Mouse (Mus musculus): Measurements from ENCODE around the gene Prss29. TPM values are rescaled to one million over a fixed set of nuclear protein-coding genes. Genes with fewer than 3 reads are reported as not detected.

Gene Prss29
- not detected for polyA plus RNA-seq (2017; shearing (Covaris generic))

DNA sequence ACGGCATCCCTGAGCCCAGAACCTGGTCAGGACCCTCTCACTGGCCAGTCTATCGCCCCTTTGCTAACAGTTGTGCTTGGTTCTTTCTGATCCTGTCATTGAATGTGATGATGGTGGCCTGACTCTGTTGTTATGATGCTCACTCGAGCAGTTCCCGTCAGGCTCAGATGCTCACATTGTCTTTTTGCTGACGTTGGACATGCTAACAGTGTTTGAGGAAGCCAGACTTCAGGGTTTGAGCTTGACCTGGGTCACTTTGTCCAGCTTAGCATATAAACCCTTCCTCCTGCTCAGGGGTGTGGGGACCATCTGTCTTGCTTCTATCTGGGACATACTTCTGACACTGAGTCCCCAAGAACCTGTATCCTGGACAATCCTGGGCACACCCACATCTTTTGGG, at the start of gene Prss29:
Prss29 (plus strand) TSS at position 301 of the 400 bp plus-strand sequence.
- no peak for ATAC-seq

DNA sequence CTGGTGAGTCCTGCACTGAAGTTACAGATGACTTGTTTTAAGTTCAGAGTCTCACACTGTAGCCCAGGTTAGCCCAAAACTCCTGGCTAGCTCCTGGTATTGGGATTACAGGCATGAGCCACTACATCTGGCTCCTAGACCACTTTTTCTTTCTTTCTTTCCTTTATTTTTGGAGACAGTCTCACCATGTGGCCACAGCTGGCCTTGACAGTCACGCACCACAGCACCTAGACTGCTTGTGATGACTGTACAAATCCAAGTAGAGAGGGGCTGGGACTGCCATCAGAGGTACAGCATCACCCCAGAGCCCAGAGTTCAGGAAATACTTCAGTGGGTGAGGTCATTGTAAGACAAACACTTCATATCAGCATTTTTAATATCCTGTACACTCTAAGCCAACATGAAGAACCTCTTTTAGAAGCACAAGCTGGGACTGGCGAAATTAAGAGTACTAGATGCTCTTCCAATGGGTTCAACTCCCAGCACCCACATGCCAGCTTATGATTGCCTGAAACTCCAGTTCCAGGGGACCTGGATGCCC, 47.6 kb upstream of the Prss29 start:
- ATAC-seq: no peak

DNA sequence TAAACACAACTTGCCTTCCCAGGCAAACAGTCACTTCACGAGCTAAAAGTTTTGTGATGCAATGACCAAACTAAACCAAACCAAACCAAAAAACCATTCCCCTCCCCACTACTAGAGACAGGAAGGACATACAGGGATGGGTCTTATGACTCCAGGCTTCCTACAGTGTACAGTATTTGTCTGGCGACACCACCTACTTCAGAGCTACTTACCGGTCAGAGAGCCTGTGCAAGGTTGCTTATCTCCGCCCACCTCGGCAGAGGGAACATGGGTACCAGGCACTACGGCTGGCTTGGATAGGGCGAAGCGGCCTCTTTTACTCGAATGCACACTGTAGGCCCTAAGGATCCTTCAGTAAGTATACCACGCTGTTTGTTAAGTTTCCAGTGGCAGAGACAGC, 46.1 kb upstream of the Prss29 start:
- no peak for ATAC-seq

DNA sequence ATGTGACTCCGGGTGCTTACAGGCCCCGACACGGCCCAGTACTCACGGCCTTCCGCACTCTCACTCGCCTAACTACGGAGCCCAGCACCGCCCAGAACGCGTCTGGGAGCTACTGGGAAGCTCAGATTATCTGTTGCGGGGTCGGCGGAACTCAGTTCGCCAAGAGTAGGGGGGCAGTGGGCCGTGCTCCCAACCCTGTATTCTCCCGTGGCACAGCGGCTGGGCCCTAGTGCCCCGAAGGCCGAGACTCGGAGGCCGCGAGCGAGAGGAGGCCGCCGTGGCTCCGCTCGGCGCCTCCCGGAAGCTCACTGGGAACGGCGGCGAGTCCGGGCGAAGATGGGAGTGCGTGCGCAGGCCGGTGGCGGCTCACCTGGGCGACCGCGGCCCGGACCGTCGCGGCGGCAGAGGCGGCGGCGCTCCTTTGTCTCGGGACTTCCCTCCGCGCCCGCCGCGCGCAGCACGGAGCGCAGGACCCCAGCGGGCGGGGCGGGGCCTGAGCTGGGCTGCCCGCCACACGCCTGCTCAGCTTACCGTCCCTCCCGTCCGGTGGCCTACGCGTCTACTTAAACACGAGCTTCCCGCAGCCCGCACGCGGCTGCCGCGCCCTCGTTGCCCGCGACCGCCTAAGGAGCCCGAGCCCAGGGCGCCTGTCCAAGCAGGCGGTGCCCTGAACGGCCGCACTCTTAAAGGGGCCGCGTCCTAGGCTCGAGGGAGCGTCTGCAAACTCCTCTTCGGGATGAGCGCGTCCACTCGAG, 45.3 kb upstream of the Prss29 start:
- ATAC-seq: peak; percentile 78

DNA sequence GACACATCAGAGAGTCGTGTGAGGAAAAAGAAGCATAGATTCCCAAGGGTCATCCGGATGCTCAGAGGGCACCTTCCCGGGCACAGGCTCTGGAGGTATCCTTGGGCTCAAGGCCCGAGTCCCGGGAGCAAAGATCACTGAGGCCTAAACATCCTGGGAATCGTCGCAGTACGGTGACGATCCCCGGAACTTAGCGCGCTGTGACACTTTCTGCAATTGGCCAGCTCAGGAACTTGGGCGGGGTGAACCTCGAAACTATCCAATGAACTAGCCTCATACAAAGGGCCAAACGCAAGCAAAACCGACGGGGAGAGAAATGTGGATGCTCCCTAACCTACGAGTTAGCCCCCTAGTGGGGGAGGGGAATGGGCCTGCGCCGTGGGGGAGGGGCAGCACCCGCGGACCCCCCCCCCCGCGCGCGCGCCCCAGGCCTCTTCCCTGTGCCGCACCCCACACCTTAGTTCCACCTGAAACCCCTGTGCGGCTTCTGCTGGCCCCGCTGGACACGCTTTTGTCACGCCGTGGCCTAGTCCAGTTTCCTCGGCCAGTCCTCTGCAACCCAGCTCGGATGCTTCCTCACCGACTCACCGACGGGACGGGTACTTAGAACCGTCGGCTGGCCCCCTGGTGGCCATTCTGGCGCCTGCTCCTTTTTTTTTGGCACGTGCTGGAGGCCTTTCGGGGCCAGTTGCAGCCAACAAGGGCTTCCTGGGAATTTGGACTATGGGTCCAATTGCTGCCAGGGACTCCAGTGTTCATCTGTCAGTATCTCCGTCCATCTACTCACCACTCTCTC, 44.5 kb upstream of the Prss29 start:
- peak; percentile 61 for ATAC-seq

DNA sequence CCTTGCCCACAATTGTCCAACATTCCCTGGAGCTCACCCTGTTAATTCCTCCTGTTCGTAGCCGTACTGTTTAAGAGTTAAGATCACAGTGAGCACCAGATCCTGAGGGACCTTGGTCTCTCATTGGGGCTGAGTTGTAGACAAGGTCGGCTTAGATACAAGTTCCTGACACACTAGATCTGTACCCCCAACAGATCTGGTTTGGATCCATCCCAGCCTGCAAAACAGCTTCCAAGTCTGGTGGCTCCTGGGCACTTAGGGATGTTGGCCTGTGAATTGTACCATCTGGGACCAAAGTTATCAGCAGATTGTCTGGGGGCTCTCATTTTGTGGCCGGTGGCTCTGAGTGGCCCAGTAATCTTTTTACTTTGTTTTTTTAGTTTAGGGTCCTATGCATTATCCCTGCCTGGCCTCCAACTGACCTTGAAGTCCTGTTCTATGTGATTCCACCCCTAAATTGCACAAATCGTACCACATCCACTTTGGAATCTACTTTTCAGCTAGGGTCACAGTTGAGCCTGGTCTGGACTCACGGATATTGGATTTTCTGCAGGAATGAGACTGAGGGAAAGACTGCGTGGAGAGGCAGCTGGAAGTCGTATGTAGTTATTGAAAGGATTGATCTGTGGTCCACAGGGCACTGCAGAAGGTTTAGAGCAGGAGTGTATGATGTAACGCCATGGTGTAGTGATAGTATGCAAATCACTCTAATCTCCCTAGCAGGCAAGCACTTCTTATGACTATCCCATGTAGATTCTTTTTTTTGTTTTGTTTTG, 43.7 kb upstream of the Prss29 start, which contains the start of gene Ube2i:
Ube2i (minus strand) TSS at position 52 of the 776 bp plus-strand sequence.
- ATAC-seq: no peak

DNA sequence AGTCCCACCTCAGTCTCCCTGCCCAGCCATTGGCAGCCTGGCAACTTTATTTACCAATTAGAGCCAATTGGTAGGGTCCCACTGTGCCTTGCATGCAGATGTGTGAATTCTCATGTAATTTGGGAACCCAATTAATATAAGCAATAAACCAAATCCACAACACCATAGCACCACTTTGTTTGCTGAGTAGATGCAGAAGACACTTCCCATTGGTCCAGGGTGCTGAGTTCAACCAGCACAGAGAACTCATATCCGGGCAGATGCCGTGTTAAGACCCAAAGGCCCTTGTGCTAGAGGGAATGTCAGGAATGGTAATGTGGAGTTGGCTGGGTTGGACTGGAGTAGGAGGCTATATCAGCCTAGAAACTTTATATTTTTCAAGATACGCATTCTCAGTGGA, 42.6 kb upstream of the Prss29 start:
- no peak for ATAC-seq

DNA sequence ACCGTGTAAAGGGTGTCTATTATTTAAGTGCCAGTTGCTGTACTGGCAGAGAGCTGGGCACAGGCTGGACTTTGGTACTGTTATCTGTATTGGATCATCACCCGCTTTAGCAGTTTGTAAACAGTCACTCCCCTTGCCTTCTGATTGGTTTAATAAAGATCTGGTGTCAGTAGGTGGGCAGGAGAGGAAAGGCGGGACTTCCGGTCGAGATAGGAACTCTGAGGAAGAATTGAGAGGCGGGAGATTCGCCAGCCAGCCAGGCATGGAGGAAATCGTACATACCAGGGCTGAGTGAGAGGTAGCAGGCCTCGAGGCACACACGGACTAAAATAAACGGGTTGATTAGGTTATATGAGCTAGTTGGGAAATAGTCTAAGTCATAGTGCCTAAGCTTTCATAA, 36.3 kb upstream of the Prss29 start:
- ATAC-seq: no peak

DNA sequence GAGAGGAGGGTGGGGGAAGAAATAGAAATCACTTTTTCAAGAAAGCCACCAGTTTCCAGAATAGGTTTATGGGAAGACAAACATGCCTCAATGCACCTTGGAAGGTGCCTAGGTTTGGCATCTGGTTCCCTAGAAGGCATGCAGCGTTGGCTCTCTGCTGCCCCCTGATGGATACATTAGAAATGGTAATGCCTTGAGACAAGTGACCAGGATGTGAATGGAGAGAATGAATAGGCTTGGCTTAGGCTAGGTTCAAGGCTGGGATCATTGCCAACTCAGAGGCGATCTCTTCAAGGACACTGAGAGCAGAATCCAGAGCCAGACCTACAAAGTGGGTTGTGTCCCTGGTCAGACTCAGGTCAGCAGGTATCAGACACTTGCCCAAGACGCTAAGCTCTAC, 33.4 kb upstream of the Prss29 start:
- ATAC-seq: no peak

DNA sequence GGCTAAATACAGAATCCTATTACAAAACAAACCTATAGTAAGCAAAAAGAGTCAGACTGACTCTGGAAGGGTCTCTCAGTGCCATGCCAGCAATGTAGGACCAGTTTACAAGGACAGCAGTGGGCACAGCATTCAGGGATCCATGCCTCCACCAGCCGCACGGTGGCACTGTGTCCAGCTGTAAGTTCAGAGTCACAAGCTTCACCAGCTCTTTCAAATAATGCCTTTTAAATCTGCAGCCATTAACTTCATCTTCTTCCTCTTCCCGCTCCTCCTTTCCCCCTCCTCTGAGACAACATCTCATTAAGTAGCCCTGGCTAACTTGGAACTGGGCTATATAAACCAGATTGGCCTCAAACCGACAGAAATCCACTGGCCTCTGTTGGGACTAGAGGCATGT, 29.6 kb upstream of the Prss29 start:
- no peak for ATAC-seq

DNA sequence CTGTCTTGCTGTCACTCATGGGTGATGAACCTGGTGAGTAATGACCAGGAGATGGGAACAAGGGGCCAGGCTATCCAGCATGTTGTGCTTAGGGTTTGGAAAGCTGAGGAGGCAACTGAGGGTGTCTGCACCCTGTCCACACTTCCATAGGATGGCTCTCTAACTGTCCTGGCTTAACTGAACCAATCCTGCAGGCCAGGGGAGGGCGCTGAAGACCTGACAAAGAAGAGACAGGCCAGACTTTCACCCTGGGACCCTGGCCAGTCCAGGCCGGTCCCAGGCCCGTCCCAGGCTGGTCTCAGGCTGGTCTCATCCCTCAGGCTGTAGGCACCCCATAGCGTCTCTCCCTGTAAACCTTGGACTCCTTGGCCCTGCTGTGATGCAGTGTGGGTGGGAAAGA, 28.0 kb upstream of the Prss29 start:
- no peak for ATAC-seq

DNA sequence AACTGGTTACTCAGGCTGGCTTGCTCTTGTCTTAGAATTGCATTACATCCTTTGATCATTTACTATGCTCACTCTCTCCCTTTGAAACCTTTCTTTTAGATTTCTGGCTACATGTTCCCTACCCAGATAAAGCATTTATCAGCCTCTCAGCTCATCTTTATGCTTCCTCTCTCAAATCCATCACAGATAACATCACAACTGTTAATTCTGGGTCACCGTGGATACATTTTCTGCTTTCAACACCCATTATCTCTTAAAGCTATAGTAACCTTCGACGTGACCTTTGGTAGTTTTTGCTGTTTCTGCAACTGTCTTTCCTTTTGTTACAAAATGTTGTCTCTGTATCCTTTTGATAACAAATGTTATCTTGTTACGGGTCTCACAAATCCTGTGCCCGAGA, 25.0 kb upstream of the Prss29 start:
- ATAC-seq: no peak

DNA sequence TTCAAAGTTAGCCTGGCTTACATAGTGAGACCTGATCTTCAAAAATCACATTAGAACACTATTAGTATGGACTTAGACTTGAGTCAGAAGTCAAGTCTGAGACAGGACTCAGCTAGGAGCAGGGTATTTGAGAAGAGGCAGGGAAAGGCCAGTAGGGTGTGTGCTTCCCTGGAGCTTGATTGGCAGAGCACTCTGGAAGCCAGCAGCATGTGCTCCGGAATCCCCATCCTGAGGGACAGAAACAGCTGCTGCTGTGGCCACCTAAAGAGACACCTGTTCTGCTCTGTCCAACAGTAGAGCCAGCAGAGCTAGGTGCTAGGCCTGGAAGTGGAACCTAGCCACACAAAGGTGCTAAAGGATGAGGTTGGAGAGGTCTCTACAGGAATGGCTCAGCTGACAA, 24.3 kb upstream of the Prss29 start:
- no peak for ATAC-seq

DNA sequence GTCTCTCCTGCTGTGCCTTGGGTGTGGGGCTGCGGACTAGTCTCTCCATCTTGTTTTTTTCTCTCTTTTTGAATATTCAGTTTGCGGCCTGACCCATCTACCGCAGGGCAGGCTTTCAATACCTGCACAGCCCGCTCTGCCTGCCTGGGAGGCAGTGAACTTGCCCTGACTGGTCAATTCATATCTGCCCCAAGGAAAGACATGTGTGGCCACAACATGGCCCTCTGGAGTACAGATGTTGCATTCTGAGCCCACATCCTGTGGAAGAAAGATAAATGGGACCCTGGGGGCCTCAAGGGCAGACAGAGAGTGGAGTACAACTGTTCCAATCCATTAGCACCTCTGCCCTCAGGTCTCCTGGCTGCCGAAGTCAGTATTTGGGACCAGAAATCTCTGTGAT, 20.4 kb upstream of the Prss29 start, which contains the start of gene Prss34:
Prss34 (plus strand) TSS at position 301 of the 400 bp plus-strand sequence.
- ATAC-seq: no peak

DNA sequence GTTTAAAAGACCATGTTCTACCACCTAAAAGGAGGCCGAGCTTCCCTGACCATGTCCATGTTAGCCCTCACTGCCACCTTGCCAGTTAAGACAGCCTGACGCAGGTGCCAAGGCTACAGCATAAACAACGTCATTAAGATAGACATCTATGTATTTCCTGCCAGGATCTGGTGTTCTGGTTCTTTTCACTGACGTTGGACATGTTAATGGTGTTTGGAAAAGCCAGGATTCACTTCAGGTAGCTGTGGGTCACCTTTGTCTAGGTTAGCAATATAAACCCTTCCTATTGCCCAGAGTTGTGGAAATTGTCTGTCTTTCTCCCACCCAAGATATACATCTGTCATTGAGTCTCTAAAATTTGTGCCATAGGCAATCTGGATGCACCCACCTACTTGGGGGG, 10.1 kb upstream of the Prss29 start, which contains the start of gene Prss28:
Prss28 (plus strand) TSS at position 301 of the 400 bp plus-strand sequence.
- no peak for ATAC-seq

DNA sequence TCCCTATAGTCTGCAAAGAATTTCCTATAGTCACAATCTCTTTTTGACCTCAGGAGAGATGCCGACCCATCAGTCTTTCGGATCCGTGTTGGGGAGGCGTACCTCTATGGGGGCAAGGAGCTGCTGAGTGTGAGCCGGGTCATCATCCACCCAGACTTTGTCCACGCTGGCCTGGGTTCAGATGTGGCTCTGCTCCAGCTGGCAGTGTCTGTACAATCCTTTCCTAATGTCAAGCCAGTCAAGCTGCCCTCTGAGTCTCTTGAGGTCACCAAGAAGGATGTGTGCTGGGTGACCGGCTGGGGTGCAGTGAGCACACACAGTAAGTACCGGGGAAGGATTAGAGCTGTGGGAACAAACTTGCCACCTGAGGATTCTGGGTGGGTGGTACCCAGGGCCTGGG, 2.4 kb downstream of the Prss29 start:
- ATAC-seq: no peak

DNA sequence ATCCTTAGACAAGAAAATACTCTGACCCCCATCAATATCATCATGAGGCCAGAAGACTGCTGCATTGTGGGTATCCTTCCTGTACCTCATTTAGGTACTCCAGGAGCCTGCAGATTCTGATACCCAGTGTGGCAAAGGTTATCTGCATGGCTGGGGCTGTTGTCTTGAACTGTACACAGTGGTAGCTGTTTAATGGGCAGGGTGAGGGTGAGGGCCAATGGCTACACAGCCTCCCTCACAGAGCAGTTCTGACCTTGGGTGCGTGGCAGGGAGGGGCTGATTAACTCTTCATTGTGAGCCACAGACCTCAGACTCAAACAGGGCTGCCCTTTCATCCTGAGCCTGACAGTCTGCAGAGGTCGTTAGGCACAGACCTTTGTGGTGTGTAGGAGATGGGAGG, 4.5 kb downstream of the Prss29 start:
- no peak for ATAC-seq

DNA sequence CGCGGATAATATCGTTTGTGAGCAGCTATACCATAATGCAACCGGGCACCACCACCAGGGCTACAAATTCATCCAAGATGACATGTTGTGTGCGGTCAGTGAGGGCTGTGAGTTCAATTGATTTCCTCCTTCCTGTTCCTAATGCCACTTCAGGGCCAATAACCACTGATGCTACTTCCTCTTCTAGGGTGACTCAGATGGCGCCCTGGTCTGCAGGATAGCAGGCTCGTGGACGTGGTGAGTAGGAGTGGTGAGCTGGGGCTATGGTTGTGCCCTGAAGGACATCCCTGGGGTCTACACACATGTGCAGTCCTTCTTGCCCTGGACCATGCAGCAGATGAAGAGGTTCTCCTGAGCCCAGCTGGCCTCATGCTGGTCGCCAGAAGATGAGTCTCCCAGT, 13.9 kb downstream of the Prss29 start:
- ATAC-seq: no peak

DNA sequence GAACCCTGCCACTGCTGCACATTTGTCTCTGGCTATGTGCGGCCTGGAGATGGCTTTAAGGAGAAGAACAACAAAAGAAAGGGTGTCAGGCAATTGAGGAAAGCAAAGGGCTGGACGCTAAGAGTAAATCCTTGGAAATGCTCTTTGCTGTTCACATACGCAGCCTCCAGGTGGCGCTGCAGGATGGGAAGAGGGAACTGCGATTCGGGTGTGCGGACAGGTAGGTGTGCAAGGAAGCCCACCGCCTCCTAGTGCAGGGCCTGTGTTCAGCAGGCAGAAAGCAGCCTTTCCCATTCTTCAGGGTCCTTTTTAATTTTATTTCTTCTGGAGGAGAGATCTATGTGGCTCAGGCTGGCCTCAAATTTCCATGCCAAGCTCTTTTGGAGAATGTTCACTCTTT, 15.5 kb downstream of the Prss29 start:
- ATAC-seq: no peak

DNA sequence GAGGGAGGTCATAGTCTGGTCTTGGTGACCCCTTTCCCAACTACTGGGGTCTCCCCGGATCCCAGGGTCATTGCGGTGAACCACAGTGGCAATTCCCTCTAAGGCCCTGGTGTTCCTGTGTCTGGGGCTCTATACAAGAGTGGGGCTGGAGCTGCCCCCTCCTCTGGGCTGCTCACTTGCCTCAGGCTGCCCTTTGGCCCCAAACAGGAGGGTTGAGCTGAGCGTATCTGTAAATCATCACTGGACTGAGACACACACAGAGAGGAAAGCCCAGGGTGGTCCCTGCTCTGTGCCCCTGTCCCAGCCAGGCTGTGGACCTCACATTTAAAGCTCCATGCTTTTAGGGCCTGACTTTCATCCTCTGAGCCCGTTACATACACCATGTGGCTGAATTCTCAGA, 19.8 kb downstream of the Prss29 start:
- no peak for ATAC-seq

DNA sequence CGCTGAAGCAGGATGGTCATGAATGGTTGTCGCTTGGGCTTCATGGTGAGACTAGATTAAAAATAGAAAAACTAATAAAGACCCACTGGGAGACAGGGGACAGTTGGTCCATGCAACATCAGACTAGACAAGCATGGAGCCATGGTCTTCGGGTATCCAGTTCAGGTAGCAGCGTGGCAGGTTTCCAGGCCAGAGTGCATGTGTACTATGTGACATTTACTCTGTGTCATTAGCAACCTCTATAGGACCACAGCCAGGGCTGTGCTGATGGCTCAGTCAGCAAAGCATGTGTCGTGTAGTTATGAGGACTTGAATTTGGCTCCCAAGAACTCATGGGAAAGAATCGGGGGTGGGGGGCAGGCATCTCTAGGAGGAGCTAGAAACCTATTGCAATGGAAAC, 21.5 kb downstream of the Prss29 start:
- ATAC-seq: no peak

DNA sequence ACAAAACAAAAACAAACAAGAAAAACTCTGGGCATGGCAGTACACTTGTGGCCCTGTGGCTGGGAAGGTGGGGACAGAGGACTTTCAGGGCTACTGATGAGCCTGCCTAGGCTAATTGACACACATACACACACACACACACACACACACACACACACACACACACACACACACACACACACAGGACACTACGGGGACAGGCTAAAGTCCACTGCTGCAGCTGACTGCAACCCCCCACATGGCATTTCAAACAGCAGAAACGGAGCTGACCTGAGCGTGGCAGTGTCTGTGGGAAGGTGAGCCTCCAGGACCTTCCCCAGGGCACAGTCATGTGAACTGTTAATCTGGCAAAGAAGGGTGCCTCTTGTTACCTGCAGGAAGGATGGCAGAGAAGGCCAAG, 23.0 kb downstream of the Prss29 start:
- no peak for ATAC-seq

DNA sequence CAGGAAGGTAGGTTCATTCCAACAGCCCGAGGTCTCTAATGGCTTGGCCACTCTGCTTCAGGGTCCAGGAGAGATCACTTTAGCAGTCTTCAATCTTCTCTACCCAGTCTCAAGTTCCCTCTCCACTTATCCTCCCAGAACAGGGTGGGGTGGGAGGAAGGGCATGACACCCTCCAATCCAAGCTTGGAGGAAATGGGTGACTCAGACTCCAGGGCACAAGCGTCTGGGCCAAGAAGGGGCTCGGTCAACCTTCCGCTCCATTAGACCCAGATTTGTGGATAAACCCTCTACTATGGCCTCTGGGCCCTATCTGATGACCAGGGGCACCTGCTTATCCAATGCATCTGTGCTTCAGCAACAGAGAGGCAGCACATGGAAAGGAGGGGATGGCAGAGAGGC, 27.0 kb downstream of the Prss29 start, which contains the start of gene Tpsab1:
Tpsab1 (minus strand) TSS at position 101 of the 400 bp plus-strand sequence.
- no peak for ATAC-seq
